Mouse (Mus musculus): ENCODE results near the gene Cdk19.

DNA sequence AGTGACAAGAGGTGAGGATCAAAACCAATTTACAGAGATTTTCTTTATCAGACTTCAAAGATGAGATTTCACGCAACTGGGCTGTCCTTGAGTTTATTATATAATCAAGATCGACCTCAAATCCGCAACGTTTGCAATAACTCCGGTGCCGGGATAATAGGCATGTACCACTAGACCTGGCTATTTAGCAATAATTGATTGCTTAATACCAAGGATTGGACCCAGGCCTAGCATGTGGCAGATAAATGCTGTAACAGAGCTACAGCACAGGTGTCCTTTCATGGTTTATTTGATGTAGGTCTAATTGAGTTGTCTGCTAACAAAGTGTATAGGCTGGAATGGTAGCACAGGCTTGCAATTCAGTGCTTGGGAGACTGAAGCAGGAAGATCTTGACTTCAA is 172.8 kb downstream of the Cdk19 start:
- TF ChIP-seq POLR2A (IDR thresholded peaks at IDR 0.05; ENCODE audit: low read depth, low read length), result no peak
- TF ChIP-seq CTCF (IDR thresholded peaks at IDR 0.05; ENCODE audit: extremely low read depth, insufficient read depth, insufficient read length, insufficient replicate concordance), result no peak

Data from spleen, adult 2 months (tissue).